Mouse (Mus musculus) stomach, postnatal 0 days (tissue): Measurements from ENCODE around the gene Nat8f6.

ENCODE experiments used
- CTCF ChIP-seq: IDR thresholded peaks from 2 replicates; pipeline ENCODE4 v1.5.1; 2016; ENCODE audit warnings: antibody characterized with exemption, low read depth, mild to moderate bottlenecking, moderate library complexity
- EP300 ChIP-seq: optimal IDR thresholded peaks from 2 replicates; pipeline ENCODE3; 2016; ENCODE audit warnings: antibody characterized with exemption

DNA sequence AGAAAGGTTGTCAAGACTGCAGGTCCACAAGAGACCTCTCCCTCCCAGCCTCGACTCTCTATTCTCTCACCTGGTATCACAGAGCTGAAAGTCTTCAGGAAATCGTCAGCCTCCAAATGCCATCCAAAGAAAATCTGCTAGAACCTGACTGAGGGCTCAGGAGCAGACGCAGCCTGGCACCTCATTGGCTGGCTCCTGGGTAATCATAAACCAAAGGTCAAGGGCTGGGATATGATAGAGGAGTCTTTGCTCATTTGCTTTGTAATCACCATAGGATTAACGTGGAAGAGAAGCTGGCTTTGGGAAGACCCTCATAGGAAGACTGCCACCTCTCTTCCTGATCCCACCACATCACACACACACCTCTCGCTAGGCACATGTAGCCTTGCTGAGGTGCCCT is at the start of gene Nat8f6, which contains the start of gene Nat8f5:
- no peak for TF ChIP-seq EP300
- no peak for TF ChIP-seq CTCF
